Mouse (Mus musculus): ENCODE measurements around the gene Lrch4. TPM values are rescaled to one million over a fixed set of nuclear protein-coding genes. Genes with fewer than 3 reads are reported as not detected.

The Lrch4 gene
- polyA plus RNA-seq, 1 experiment from 2014 or later, result 39.5 TPM

DNA sequence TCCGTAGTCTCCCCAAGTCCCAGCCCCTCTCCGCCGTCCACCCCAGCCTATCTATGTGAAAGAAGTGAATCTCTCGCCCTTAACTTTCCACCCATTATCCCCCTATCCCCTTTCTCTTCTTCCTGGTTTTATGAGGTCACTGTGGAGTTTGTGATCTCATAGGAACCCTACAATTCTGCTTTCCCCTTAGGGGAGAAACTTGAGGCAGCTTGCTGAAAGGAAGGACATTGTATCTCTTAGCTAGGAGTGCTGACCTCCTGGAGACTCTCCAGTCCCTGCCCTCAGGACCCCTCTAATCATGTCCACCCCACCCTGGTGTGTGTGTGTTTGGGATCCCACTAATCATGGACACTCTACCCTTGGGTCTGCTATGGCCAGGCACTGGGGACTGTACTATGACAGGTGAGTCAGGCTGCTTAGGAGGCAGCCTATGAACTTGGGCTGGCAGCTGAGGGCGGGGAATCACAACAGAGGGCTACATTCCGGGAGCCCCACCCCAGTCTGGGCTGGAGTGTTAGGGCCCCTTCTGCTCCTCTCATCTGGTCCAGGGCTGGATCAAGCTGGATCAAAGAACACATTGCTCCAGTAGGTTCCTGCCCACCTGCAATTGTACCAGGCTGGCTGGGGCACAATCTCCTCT lies 1.1 kb downstream of the Lrch4 start:
- Histone ChIP-seq H3K4me3 (ENCODE audit: low read length) (peak overlapping the region; percentile 83), H3K4me1 (ENCODE audit: insufficient read depth, low read length) (peaks cover 39% of the 10 kb centered on the region), H3K27ac (ENCODE audit: low read length) (peak overlapping the region; percentile 98), H3K27me3 (ENCODE audit: insufficient read depth, low read length) (no peaks in the 10 kb centered on the region), H3K9me3 (ENCODE audit: low read length) (no peaks in the 10 kb centered on the region), H3K9ac (replicated peaks; ENCODE audit: low read length) (peak overlapping the region; percentile 85), H3K4me2 (replicated peaks; ENCODE audit: low read depth, low read length) (peak overlapping the region; percentile 89), H3K36me3 (ENCODE audit: insufficient read depth, low read length) (peaks cover 12% of the 10 kb centered on the region)
- 10% methylated on average over 6 of the region's 6 CpGs for WGBS
- ATAC-seq (ENCODE audit: low FRiP score, low TSS enrichment), result peak; percentile 44

DNA sequence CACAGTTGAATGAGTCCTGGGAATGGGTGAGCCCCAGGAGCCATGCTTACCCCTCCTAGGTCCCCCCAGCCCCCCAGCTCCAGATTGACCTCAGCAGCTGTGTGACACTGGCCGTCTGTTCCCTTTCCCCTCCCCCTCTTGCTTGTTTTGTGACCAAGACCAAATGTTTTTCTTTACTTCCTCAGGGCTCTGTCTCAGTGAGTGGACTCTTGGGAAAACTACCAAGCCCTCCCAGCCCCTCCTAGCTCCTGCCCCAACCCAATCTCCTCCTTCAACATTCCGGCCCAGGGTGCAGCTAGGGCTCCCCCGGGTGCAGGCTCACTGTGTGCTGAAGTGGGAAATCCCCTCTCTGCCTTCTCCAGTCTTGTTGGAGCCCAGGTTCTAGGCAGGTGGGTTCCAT lies 1.7 kb downstream of the Lrch4 start:
- H3K4me2 ChIP-seq (replicated peaks; ENCODE audit: low read depth, low read length), result peak overlapping the region; percentile 89
- H3K9ac ChIP-seq (replicated peaks; ENCODE audit: low read length), result peak overlapping the region; percentile 85
- peaks cover 17% of the 10 kb centered on the region for H3K36me3 ChIP-seq (ENCODE audit: insufficient read depth, low read length)
- no peaks in the 10 kb centered on the region for H3K27me3 ChIP-seq (ENCODE audit: insufficient read depth, low read length)
- H3K4me3 ChIP-seq (ENCODE audit: low read length), result peak overlapping the region; percentile 83
- ATAC-seq (ENCODE audit: low FRiP score, low TSS enrichment), result peak; percentile 2; the same call in 1 of the 2 replicates
- peaks cover 39% of the 10 kb centered on the region for H3K4me1 ChIP-seq (ENCODE audit: insufficient read depth, low read length)
- peak overlapping the region; percentile 98 for H3K27ac ChIP-seq (ENCODE audit: low read length)
- WGBS, result 6% methylated on average over 3 of the region's 3 CpGs
- no peaks in the 10 kb centered on the region for H3K9me3 ChIP-seq (ENCODE audit: low read length)

DNA sequence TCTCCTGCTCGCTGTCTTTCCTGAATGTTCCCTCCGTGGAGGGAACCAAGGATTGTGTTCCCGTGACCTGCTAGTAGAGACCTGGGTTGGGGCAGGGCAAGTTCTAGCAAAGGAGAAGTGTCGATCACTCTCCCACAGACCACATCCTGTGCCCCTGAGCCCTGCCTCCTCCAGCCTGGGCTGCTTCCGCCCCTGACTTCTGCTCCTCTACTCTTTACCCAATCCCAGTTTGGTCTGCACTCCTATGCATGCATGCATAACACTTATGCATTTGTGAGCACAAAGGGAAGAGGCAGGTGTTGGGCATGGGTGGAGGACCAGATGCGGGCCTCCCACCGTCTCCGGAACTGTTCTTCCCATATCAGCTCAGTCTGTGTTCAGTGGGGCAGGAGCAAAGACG lies 2.2 kb downstream of the Lrch4 start:
- WGBS, result 30% methylated on average over 9 of the region's 9 CpGs

DNA sequence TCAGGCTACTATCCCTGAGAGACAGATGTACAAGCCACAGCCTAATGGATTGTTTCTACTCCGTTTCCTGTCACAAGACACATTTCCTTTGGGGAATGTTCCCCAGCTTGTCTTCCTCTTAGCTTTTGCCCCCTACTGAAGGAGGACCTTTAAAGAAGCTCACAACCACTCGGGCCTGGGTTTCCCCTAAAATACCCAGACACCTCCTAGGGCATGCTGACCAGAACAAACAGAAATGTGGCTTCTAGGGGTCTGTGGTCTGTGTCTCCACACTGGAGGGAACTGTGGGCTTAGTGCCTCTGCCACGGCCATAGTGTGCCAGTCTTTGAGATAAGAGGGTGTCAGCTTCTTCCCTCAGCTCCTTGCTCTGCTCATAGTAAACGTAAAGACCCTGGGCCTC lies 2.7 kb downstream of the Lrch4 start:
- Histone ChIP-seq H3K27me3 (ENCODE audit: insufficient read depth, low read length) (no peaks in the 10 kb centered on the region), H3K4me2 (replicated peaks; ENCODE audit: low read depth, low read length) (peak overlapping the region; percentile 89), H3K4me3 (ENCODE audit: low read length) (peak overlapping the region; percentile 83), H3K36me3 (ENCODE audit: insufficient read depth, low read length) (peaks cover 23% of the 10 kb centered on the region), H3K9me3 (ENCODE audit: low read length) (no peaks in the 10 kb centered on the region), H3K27ac (ENCODE audit: low read length) (peak overlapping the region; percentile 98), H3K9ac (replicated peaks; ENCODE audit: low read length) (peak overlapping the region; percentile 85), H3K4me1 (ENCODE audit: insufficient read depth, low read length) (peaks cover 39% of the 10 kb centered on the region)
- 50% methylated on average over 4 of the region's 4 CpGs for WGBS
- no peak for ATAC-seq (ENCODE audit: low FRiP score, low TSS enrichment)

More for the DNA sequence above, 2.2 kb downstream of the Lrch4 start:
- Histone ChIP-seq H3K4me1 (ENCODE audit: insufficient read depth, low read length) (peaks cover 39% of the 10 kb centered on the region), H3K36me3 (ENCODE audit: insufficient read depth, low read length) (peaks cover 22% of the 10 kb centered on the region), H3K9ac (replicated peaks; ENCODE audit: low read length) (peak overlapping the region; percentile 85), H3K27me3 (ENCODE audit: insufficient read depth, low read length) (no peaks in the 10 kb centered on the region), H3K4me3 (ENCODE audit: low read length) (peak overlapping the region; percentile 83), H3K9me3 (ENCODE audit: low read length) (no peaks in the 10 kb centered on the region), H3K27ac (ENCODE audit: low read length) (peak overlapping the region; percentile 98), H3K4me2 (replicated peaks; ENCODE audit: low read depth, low read length) (peak overlapping the region; percentile 89)
- ATAC-seq (ENCODE audit: low FRiP score, low TSS enrichment), result no peak

DNA sequence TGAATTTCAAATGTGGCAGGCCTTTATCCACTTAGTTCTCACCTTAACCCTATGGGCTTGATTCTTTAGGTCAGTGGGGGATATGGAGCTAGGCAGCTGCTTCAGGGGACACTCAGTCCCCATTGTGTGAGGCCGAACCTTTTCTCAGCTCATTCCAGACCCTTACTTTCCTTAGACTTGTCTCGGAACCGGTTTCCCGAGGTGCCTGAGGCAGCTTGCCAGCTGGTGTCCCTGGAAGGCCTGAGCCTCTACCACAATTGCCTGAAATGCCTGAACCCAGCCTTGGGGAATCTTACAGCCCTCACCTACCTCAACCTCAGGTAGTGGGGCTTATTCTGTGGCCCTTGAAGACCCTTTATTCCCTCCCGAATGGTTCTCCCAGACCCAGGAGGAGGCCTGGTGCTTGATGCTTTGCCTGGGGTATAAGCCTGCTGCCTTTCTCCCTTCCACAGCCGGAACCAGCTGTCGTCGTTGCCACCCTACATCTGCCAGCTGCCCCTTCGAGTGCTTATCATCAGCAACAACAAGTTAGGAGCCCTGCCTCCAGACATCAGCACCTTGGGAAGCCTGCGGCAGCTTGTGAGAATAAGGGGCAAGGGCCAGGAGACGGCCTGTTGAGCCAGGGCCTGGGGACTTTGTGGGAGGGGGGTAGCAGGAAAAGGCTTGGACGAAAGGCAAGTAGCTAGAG lies 4.6 kb downstream of the Lrch4 start:
- peaks cover 42% of the 10 kb centered on the region for H3K36me3 ChIP-seq (ENCODE audit: insufficient read depth, low read length)
- no peaks in the 10 kb centered on the region for H3K27me3 ChIP-seq (ENCODE audit: insufficient read depth, low read length)
- H3K4me2 ChIP-seq (replicated peaks; ENCODE audit: low read depth, low read length), result no peak overlapping the region
- no peak for ATAC-seq (ENCODE audit: low FRiP score, low TSS enrichment)
- H3K9me3 ChIP-seq (ENCODE audit: low read length), result no peaks in the 10 kb centered on the region
- 79% methylated on average over 12 of the region's 12 CpGs for WGBS
- H3K4me3 ChIP-seq (ENCODE audit: low read length), result no peak overlapping the region
- no peak overlapping the region for H3K9ac ChIP-seq (replicated peaks; ENCODE audit: low read length)
- H3K4me1 ChIP-seq (ENCODE audit: insufficient read depth, low read length), result peaks cover 34% of the 10 kb centered on the region
- no peak overlapping the region for H3K27ac ChIP-seq (ENCODE audit: low read length)

DNA sequence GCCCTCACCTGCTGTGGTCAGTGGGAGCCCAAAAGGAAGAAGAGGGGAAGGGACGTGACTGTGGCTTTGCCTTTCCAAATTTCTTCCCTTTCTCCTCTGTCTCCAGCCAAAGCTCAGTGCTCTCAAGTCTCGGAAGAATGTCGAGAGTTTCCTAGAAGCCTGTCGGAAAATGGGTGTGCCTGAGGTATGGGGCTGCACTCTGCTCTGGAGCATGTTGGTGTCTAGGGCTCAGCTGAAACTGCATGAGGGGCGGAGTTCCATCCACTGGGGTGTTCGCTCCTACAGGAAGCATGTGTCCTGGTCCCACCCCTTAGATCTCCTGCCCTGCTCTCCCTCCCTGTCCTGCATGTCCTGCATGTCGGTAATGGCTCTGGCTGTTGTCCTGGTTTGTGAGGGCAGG lies 10.6 kb downstream of the Lrch4 start:
- H3K27ac ChIP-seq (ENCODE audit: low read length), result no peak overlapping the region
- no peak overlapping the region for H3K4me2 ChIP-seq (replicated peaks; ENCODE audit: low read depth, low read length)
- no peak overlapping the region for H3K4me3 ChIP-seq (ENCODE audit: low read length)
- H3K9me3 ChIP-seq (ENCODE audit: low read length), result no peaks in the 10 kb centered on the region
- H3K4me1 ChIP-seq (ENCODE audit: insufficient read depth, low read length), result no peaks in the 10 kb centered on the region
- no peak overlapping the region for H3K9ac ChIP-seq (replicated peaks; ENCODE audit: low read length)
- peaks cover 8% of the 10 kb centered on the region; the same call in 1 of the 2 replicates for H3K27me3 ChIP-seq (ENCODE audit: insufficient read depth, low read length)
- ATAC-seq (ENCODE audit: low FRiP score, low TSS enrichment), result no peak
- WGBS, result 80% methylated on average over 7 of the region's 7 CpGs
- peaks cover 68% of the 10 kb centered on the region for H3K36me3 ChIP-seq (ENCODE audit: insufficient read depth, low read length)

DNA sequence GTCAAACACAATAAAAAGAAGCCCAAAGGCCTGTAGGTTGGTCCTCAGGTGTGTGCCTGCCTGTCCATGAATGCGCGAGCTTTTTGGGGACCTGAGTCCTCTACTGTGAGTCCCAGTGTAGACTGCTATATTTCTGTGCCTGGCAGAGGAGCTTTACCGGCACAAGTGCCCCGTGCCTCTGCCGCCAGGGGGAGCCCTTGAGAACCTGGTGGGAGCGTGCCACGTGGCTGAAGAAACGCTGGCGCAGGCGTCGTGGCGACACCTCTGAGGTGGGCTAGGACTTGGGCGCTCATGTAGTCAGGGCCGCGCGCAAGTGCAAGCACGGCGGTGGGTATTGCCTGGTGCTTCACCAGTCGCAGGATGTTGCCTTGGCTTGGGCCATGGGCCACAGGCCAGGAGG lies 12.1 kb downstream of the Lrch4 start, which contains the start of gene Sap25:
Gene Sap25 (plus strand): TSS at position 281 of the 400 bp plus-strand sequence.
- WGBS, result 85% methylated on average over 19 of the region's 19 CpGs
- peaks cover 58% of the 10 kb centered on the region for H3K36me3 ChIP-seq (ENCODE audit: insufficient read depth, low read length)

DNA sequence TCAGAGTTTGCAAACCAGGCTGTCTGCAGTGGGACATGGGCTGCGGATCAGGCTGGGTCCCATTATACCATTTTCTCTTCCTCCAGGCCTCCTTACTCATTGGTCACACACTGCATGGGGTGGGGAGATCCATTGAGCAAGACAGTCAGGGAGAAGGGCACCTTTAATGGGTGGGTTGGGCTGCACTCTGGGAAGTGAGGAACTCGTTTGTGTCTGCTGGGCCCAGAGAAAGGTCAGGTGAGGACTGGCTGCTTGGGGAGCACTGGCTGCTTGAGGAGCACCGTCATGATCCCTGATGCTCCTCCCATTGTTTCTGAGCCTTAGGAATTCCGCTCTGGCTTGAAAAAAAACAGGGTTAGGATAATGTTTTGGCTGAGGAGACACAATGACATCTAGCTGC lies 14.0 kb downstream of the Lrch4 start:
- Histone ChIP-seq H3K4me2 (replicated peaks; ENCODE audit: low read depth, low read length) (no peak overlapping the region), H3K4me3 (ENCODE audit: low read length) (no peak overlapping the region), H3K36me3 (ENCODE audit: insufficient read depth, low read length) (peaks cover 44% of the 10 kb centered on the region), H3K27ac (ENCODE audit: low read length) (no peak overlapping the region), H3K9me3 (ENCODE audit: low read length) (no peaks in the 10 kb centered on the region), H3K9ac (replicated peaks; ENCODE audit: low read length) (no peak overlapping the region), H3K4me1 (ENCODE audit: insufficient read depth, low read length) (peaks cover 18% of the 10 kb centered on the region), H3K27me3 (ENCODE audit: insufficient read depth, low read length) (peaks cover 21% of the 10 kb centered on the region)
- WGBS, result 39% methylated on average over 4 of the region's 4 CpGs
- ATAC-seq (ENCODE audit: low FRiP score, low TSS enrichment), result no peak

More for the DNA sequence above, 12.1 kb downstream of the Lrch4 start, which contains the start of gene Sap25:
- H3K4me1 ChIP-seq (ENCODE audit: insufficient read depth, low read length), result peaks cover 11% of the 10 kb centered on the region; the same call in 1 of the 2 replicates
- no peak within 1 kb of the TSS for H3K27ac ChIP-seq (ENCODE audit: low read length)
- no peaks in the 10 kb centered on the region for H3K9me3 ChIP-seq (ENCODE audit: low read length)
- H3K9ac ChIP-seq (replicated peaks; ENCODE audit: low read length), result no peak within 1 kb of the TSS
- peaks cover 21% of the 10 kb centered on the region for H3K27me3 ChIP-seq (ENCODE audit: insufficient read depth, low read length)
- ATAC-seq (ENCODE audit: low FRiP score, low TSS enrichment), result no peak
- H3K4me3 ChIP-seq (ENCODE audit: low read length), result no peak within 1 kb of the TSS
- H3K4me2 ChIP-seq (replicated peaks; ENCODE audit: low read depth, low read length), result no peak within 1 kb of the TSS

DNA sequence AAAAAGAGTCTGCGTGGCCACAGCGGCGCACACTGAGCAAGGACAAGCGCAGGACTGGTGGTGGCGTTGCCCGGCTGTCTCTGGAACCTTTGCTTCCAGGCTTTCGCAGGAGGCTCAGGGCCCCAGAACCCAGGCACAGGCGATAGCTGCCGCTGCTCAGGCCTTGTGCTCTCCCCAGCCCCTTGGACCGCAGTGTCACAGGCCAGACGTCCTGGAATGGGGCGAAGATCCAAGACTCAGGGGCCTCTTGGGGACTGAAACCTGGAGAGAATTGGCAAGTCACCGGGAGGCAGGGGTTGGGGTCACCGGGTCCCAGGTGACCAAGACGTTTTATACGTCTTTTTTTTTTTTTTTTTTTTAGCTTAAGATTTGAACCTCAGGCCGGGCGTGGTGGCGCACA lies 15.6 kb downstream of the Lrch4 start:
- no peak overlapping the region for H3K4me3 ChIP-seq (ENCODE audit: low read length)
- peaks cover 21% of the 10 kb centered on the region for H3K27me3 ChIP-seq (ENCODE audit: insufficient read depth, low read length)
- no peak overlapping the region for H3K27ac ChIP-seq (ENCODE audit: low read length)
- peaks cover 29% of the 10 kb centered on the region for H3K36me3 ChIP-seq (ENCODE audit: insufficient read depth, low read length)
- H3K9me3 ChIP-seq (ENCODE audit: low read length), result no peaks in the 10 kb centered on the region
- peak overlapping the region; percentile 63; the same call in 1 of the 2 replicates for H3K4me2 ChIP-seq (replicated peaks; ENCODE audit: low read depth, low read length)
- no peak overlapping the region for H3K9ac ChIP-seq (replicated peaks; ENCODE audit: low read length)
- peaks cover 34% of the 10 kb centered on the region for H3K4me1 ChIP-seq (ENCODE audit: insufficient read depth, low read length)
- ATAC-seq (ENCODE audit: low FRiP score, low TSS enrichment), result no peak
- WGBS, result 51% methylated on average over 19 of the region's 19 CpGs

Data from kidney, embryonic 16.5 days (tissue).